Mouse (Mus musculus) CH12.LX (cell line): ENCODE measurements at regions not wholly inside any gene's neighbourhood (a gene's known extent, or its start where the extent isn't known, plus 50 kb on each side); places are given as distances from the start of the nearest gene placed in this dataset.

Experiments used
- DNase-seq: peaks from one replicate; pipeline ENCODE4 v3.0.0-alpha.2; 2013; ENCODE audit errors: extremely low read depth
- H3K27ac ChIP-seq: 2 replicates; pipeline ENCODE4 v1.5.1; 2012; ENCODE audit warnings: low read depth, mild to moderate bottlenecking, control low read depth, moderate library complexity; ENCODE audit not compliant: insufficient read depth
- H3K27me3 ChIP-seq: replicated peaks from 2 replicates; pipeline ENCODE3; 2012; ENCODE audit warnings: inconsistent platforms
- H3K36me3 ChIP-seq, 2 experiments: replicated peaks in 1 of 2; 2 replicates each; pipeline versions ENCODE3 to v1.6.1; 2012; ENCODE audit warnings: inconsistent platforms in 1 of 2, low read length in 1 of 2, mild to moderate bottlenecking in 1 of 2, mixed read lengths in 1 of 2, moderate library complexity in 1 of 2; ENCODE audit not compliant: control insufficient read depth in 1 of 2, insufficient read depth in 1 of 2
- H3K4me1 ChIP-seq, 2 experiments: 2 replicates each; pipeline ENCODE4 v1.6.1; 2012; ENCODE audit warnings: inconsistent platforms in 1 of 2, moderate library complexity in 1 of 2; ENCODE audit not compliant: insufficient read depth in 2 of 2, control insufficient read depth in 1 of 2
- H3K4me2 ChIP-seq: 2 replicates; pipeline ENCODE4 v1.6.1; 2012; ENCODE audit warnings: low read depth, mild to moderate bottlenecking, control low read depth; ENCODE audit not compliant: poor library complexity, insufficient read depth, severe bottlenecking
- H3K4me3 ChIP-seq, 3 experiments: fragments of 150-350 bp in 1 of 3; sonication (generic) in 1 of 3; replicated peaks in 1 of 3; 2 replicates each; pipeline versions ENCODE3 to v1.5.1; 2011 to 2012; ENCODE audit warnings: low read depth in 2 of 3, low read length in 2 of 3, mild to moderate bottlenecking in 2 of 3, moderate library complexity in 2 of 3, control low read depth in 1 of 3, improper control_type of control experiment in 1 of 3, inconsistent platforms in 1 of 3, mixed read lengths in 1 of 3; ENCODE audit not compliant: poor library complexity in 1 of 3
- H3K79me2 ChIP-seq: replicated peaks from 2 replicates; pipeline ENCODE4 v1.6.1; 2012; ENCODE audit warnings: mild to moderate bottlenecking, moderate library complexity; ENCODE audit not compliant: control insufficient read depth, poor library complexity, insufficient read depth, severe bottlenecking; ENCODE audit errors: extremely low read depth
- H3K9ac ChIP-seq: 2 replicates; pipeline ENCODE4 v1.6.1; 2012; ENCODE audit warnings: low read depth, mild to moderate bottlenecking, control low read depth, moderate library complexity; ENCODE audit not compliant: insufficient read depth
- H3K9me3 ChIP-seq: replicated peaks from 2 replicates; pipeline ENCODE3; 2012; ENCODE audit warnings: low read length, inconsistent platforms, mixed read lengths
- BHLHE40 ChIP-seq: IDR thresholded peaks from 2 replicates; pipeline ENCODE4 v1.6.1; 2011; ENCODE audit warnings: mild to moderate bottlenecking, low read depth, low read length, improper control_type of control experiment
- CHD2 ChIP-seq: IDR thresholded peaks from 2 replicates; pipeline ENCODE4 v1.6.1; 2011; ENCODE audit warnings: low read length, improper control_type of control experiment
- CTCF ChIP-seq, 2 experiments: IDR thresholded peaks in 1 of 2; conservative IDR thresholded peaks in 1 of 2; 2 replicates each; pipeline ENCODE4 v1.5.1; 2011 to 2012; ENCODE audit warnings: low read depth in 2 of 2, low read length in 2 of 2, improper control_type of control experiment in 1 of 2, inconsistent platforms in 1 of 2, mild to moderate bottlenecking in 1 of 2, moderate library complexity in 1 of 2
- ELF1 ChIP-seq: IDR thresholded peaks from 2 replicates; pipeline ENCODE4 v1.6.1; 2014; ENCODE audit warnings: low read depth, mild to moderate bottlenecking, inconsistent platforms, low read length, improper control_type of control experiment
- EP300 ChIP-seq: IDR thresholded peaks from 2 replicates; pipeline ENCODE4 v1.6.1; 2011; ENCODE audit warnings: low read length, improper control_type of control experiment
- ETS1 ChIP-seq: conservative IDR thresholded peaks from 2 replicates; pipeline ENCODE4 v1.6.1; 2012; ENCODE audit warnings: low read depth, mild to moderate bottlenecking, inconsistent platforms, low read length, improper control_type of control experiment, moderate library complexity
- GABPA ChIP-seq: IDR thresholded peaks from 2 replicates; pipeline ENCODE4 v1.6.1; 2012; ENCODE audit warnings: low read depth, low read length, improper control_type of control experiment, inconsistent platforms; ENCODE audit not compliant: insufficient replicate concordance
- HCFC1 ChIP-seq: IDR thresholded peaks from 2 replicates; pipeline ENCODE4 v1.6.1; 2012; ENCODE audit warnings: low read depth, mild to moderate bottlenecking, inconsistent platforms, low read length, improper control_type of control experiment
- IRF4 ChIP-seq: IDR thresholded peaks from 2 replicates; pipeline ENCODE4 v1.6.1; 2014; ENCODE audit warnings: low read depth, mild to moderate bottlenecking, inconsistent platforms, low read length, improper control_type of control experiment
- JUN ChIP-seq: IDR thresholded peaks from 2 replicates; pipeline ENCODE4 v1.6.1; 2011; ENCODE audit warnings: low read depth, mild to moderate bottlenecking, low read length, improper control_type of control experiment, moderate library complexity; ENCODE audit not compliant: insufficient read depth
- JUND ChIP-seq: conservative IDR thresholded peaks from 2 replicates; pipeline ENCODE4 v1.6.1; 2011; ENCODE audit warnings: low read depth, low read length, improper control_type of control experiment
- KAT2A ChIP-seq: IDR thresholded peaks from 2 replicates; pipeline ENCODE4 v1.6.1; 2012; ENCODE audit warnings: low read length, improper control_type of control experiment, inconsistent platforms; ENCODE audit not compliant: insufficient replicate concordance
- MAFK ChIP-seq: IDR thresholded peaks from 2 replicates; pipeline ENCODE4 v1.6.1; 2011; ENCODE audit warnings: low read length, improper control_type of control experiment; ENCODE audit not compliant: insufficient replicate concordance
- MAX ChIP-seq: IDR thresholded peaks from 2 replicates; pipeline ENCODE4 v1.6.1; 2011; ENCODE audit warnings: low read length, improper control_type of control experiment
- MEF2A ChIP-seq: IDR thresholded peaks from 2 replicates; pipeline ENCODE4 v1.6.1; 2014; ENCODE audit warnings: low read depth, mild to moderate bottlenecking, inconsistent platforms, low read length, improper control_type of control experiment, borderline replicate concordance
- MXI1 ChIP-seq: IDR thresholded peaks from 2 replicates; pipeline ENCODE4 v1.6.1; 2011; ENCODE audit warnings: mild to moderate bottlenecking, low read depth, low read length, improper control_type of control experiment
- MYC ChIP-seq: IDR thresholded peaks from 2 replicates; pipeline ENCODE4 v1.6.1; 2011; ENCODE audit warnings: low read depth, mild to moderate bottlenecking, improper control_type of control experiment, low read length
- NELFE ChIP-seq: IDR thresholded peaks from 2 replicates; pipeline ENCODE4 v1.6.1; 2011; ENCODE audit warnings: low read depth, low read length, improper control_type of control experiment
- NRF1 ChIP-seq: IDR thresholded peaks from 2 replicates; pipeline ENCODE4 v1.6.1; 2014; ENCODE audit warnings: low read depth, mild to moderate bottlenecking, inconsistent platforms, low read length, improper control_type of control experiment, moderate library complexity
- RAD21 ChIP-seq: IDR thresholded peaks from 2 replicates; pipeline ENCODE4 v1.6.1; 2011; ENCODE audit warnings: low read depth, mild to moderate bottlenecking, low read length, improper control_type of control experiment, moderate library complexity
- RCOR1 ChIP-seq: conservative IDR thresholded peaks from 2 replicates; pipeline ENCODE4 v1.6.1; 2012; ENCODE audit warnings: low read depth, mild to moderate bottlenecking, inconsistent platforms, low read length, improper control_type of control experiment
- TBP ChIP-seq: conservative IDR thresholded peaks from 2 replicates; pipeline ENCODE4 v1.6.1; 2011; ENCODE audit warnings: low read depth, low read length, improper control_type of control experiment
- TCF12 ChIP-seq: IDR thresholded peaks from 2 replicates; pipeline ENCODE4 v1.6.1; 2014; ENCODE audit warnings: low read depth, mild to moderate bottlenecking, inconsistent platforms, low read length, improper control_type of control experiment
- USF1 ChIP-seq: IDR thresholded peaks from 2 replicates; pipeline ENCODE4 v1.6.1; 2014; ENCODE audit warnings: low read depth, mild to moderate bottlenecking, inconsistent platforms, low read length, improper control_type of control experiment
- USF2 ChIP-seq: conservative IDR thresholded peaks from 2 replicates; pipeline ENCODE4 v1.6.1; 2011; ENCODE audit warnings: low read depth, low read length, improper control_type of control experiment
- ZMIZ1 ChIP-seq: IDR thresholded peaks from 2 replicates; pipeline ENCODE4 v1.6.1; 2012; ENCODE audit warnings: low read depth, mild to moderate bottlenecking, inconsistent platforms, low read length, improper control_type of control experiment
- ZNF384 ChIP-seq: IDR thresholded peaks from 2 replicates; pipeline ENCODE4 v1.6.1; 2012; ENCODE audit warnings: low read depth, low read length, improper control_type of control experiment, inconsistent platforms
- dilution Hi-C: fragments of 300-500 bp; cut with MboI; formaldehyde crosslinking; loops from 2 replicates; pipeline ENCODE4 v1.14.3; 2020; ENCODE audit warnings: low sequenced_read_pairs; ENCODE audit not compliant: extremely low pct_unique_long_range_greater_than_20kb, extremely low pct_ligation_motif_present
- in situ Hi-C: fragments of 300-500 bp; cut with MboI; formaldehyde crosslinking; loops from 3 replicates; pipeline ENCODE4 v1.14.3; 2019; ENCODE audit warnings: low sequenced_read_pairs, low pct_ligation_motif_present, low pct_unique_long_range_greater_than_20kb, mixed read lengths

- Histone ChIP-seq H3K79me2 (no peaks in the 10 kb centered on the region), H3K9me3 (no peaks in the 10 kb centered on the region), H3K4me1 (no peaks in the 10 kb centered on the region), H3K9ac (no peak overlapping the region), H3K27ac (no peak overlapping the region), H3K4me3 (no peak overlapping the region), H3K36me3 (no peaks in the 10 kb centered on the region), H3K4me2 (no peak overlapping the region), H3K27me3 (no peaks in the 10 kb centered on the region)
- in situ Hi-C loops = no loop called here
- dilution Hi-C loops = no loop called here
- TF ChIP-seq RAD21 (no peak), HCFC1 (no peak), CTCF (conservative IDR thresholded peaks at IDR 0.05 in 1 of 2, IDR thresholded peaks at IDR 0.05 in 1 of 2; ENCODE audit: low read depth in 2 of 2, low read length in 2 of 2) (no peak), MEF2A (no peak), MAX (no peak), RCOR1 (no peak), NELFE (no peak), TBP (no peak), USF2 (no peak), MYC (no peak), EP300 (no peak), ELF1 (no peak), NRF1 (no peak), CHD2 (no peak), KAT2A (no peak), GABPA (no peak)
- no peak for DNase-seq
These were observed 116.9 kb upstream of the Rnf219 start for GRCm38 (mm10) chr14:104639300-104639699.

- no peak overlapping the region for H3K4me3 ChIP-seq
- TF ChIP-seq JUN = no peak
- no peak for TF ChIP-seq EP300
- no peak for TF ChIP-seq ETS1
- no peak for TF ChIP-seq CTCF (conservative IDR thresholded peaks at IDR 0.05 in 1 of 2, IDR thresholded peaks at IDR 0.05 in 1 of 2; ENCODE audit: low read depth in 2 of 2, low read length in 2 of 2)
- no peak for TF ChIP-seq MAFK
- TF ChIP-seq ZNF384 = no peak
- no peak for TF ChIP-seq BHLHE40
- TF ChIP-seq RCOR1 = no peak
- TF ChIP-seq MXI1 = no peak
- no peak for TF ChIP-seq ZMIZ1
- no peak for TF ChIP-seq IRF4
- TF ChIP-seq TBP = no peak
- no peak for TF ChIP-seq RAD21
- no peak for TF ChIP-seq USF1
- no peak for TF ChIP-seq JUND
- no peak for TF ChIP-seq TCF12
- TF ChIP-seq, all 38 proteins: peak for 0
- DNase-seq = no peak
- no peaks in the 10 kb centered on the region for H3K36me3 ChIP-seq
- H3K9ac ChIP-seq = no peak overlapping the region
- dilution Hi-C loops = no loop called here
- in situ Hi-C loops = no loop called here
- no peaks in the 10 kb centered on the region for H3K79me2 ChIP-seq
- no peaks in the 10 kb centered on the region for H3K4me1 ChIP-seq
- no peak overlapping the region for H3K4me2 ChIP-seq
- H3K9me3 ChIP-seq = no peaks in the 10 kb centered on the region
- no peaks in the 10 kb centered on the region for H3K27me3 ChIP-seq
- no peak overlapping the region for H3K27ac ChIP-seq
These were observed 89.0 kb upstream of the Rnf219 start for GRCm38 (mm10) chr14:104611467-104611866.
